Mouse (Mus musculus) mouse trophoblast stem cell (cell line): ENCODE results near the gene Hivep3.

Source experiments
- in situ Hi-C, 2 experiments: fragments of 300-500 bp; cut with MseI, MboI; formaldehyde crosslinking; loops; 2 replicates in 1 of 2; 3 replicates in 1 of 2; pipeline ENCODE4 v1.15.1; 2025

Hivep3 gene

DNA sequence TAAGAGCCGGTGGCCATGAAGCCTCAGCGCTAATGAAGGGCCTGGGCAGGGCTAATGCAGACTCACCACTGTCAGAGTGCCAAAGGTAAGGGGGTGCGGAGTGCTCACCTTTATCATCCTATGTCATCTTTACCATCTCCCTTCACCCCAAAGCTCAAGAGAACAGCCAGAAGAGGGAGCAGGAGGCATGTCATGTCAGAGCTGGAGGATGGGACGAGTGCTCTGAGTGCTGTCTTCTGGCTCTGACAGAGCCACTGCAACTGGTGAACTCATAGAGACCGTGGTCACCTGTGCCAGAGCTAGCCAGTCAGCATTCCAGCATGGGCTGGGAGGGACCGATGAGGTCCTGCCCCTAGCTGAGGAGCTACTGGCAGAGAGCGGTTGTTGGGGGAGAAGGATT is 27.2 kb downstream of the Hivep3 start:
- in situ Hi-C loops = no loop called here

DNA sequence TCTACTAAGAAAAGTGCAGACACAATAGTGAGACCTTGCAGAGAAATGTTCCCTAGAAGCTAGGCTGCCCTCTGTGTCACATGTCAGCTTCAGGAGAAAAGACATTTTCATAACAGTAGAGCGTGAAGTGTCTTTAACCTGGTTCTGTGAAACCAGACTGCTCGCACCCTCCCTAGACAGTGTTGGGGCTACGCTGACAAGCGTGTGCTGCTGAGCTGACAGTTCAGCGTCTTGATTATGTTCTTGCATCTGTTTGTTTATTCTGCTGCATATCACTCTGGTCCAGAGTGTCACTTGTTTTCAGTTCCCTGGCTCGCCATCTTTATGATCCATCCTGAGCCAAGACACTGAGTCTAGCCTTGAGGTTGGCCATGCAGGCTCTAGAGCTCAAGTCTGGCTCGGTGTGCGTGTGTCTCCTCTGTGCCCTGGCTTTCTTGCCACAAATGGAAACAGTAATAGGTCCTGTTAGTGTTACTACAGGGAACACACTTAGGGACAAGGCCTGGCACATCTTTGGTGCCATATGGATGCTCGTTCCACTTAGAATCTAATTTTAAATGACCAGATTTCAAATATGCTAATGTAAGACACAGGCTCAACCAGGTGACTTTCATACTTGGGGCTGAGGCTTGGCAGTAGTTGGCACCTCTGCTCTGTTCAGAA is 28.0 kb downstream of the Hivep3 start:
- in situ Hi-C loops = no loop called here

DNA sequence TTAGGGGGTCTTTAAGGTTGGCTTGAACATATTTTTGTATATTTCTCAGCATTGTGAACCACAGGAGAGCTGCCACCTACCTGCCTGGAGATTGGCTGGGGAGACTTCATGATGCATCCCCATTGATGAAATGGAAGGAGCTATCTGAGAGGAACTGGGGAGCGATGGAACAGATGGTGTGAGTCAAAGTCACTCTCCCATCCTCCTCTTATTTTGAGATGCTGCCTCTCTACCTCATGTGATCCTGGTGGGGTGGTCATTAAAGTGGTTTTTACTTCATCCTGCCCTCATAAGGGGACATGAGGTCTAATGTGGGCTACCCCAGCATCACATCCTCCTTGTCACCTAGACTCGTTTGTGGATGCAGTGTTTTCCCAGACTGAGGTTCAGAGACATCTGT is 28.6 kb downstream of the Hivep3 start:
- in situ Hi-C loops = no loop called here

DNA sequence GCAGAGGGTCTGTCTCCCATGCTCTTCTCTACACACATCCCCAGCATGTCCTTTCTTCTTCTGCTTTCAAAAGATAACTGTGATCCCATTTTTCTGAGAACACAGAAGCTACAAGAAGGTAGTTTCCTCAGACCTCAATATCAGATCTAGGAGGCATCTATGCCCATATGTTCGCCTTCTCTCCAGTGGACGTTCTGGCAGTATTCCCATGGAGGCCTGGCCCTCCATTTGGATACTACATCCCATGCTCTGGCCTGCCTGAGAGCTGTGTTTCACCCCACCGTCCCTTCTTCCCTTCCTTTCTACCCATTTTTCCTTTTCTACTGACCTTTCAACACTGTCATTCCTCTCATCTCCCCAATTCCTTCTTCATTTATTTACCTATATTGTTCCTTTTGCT is 34.5 kb downstream of the Hivep3 start:
- in situ Hi-C loops = no loop called here

DNA sequence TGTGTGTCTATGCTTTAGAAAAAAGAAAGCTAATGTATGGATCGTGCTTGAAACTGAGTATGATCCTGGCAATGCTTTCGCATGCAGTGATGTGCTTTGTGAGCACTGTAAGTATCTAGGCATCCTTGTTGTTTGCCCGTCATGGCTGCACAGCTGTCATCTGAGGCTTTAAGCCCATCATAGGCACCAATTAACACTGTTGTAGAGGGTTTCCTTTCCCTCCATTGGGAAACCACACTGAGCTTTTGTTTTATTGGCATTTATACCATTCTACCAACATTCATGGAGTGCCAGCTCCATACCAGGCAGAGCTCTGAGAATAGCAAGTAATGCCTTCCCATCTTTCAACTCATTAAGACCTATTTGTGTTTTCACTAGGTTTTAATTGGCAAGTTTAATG is 42.3 kb downstream of the Hivep3 start:
- in situ Hi-C loops = no loop called here

DNA sequence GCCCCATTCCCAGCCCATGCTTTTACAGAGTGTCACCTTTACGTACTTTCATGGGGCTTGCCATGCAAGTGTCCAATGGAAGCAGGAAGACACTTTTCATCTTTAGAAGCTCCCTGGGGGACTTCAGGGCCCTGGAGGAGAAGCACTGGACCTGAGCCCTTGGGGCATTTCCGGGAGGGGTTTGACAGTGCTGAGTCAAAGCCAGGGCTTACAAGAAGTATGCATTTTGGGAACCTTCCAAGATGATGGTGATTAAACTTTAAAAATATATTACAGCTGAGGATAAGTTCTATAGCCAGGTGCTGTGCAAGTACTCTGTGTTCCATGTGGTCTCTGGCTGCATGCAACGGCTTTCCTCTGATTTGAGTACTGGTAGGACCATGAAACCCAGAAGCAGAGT is 43.6 kb downstream of the Hivep3 start:
- in situ Hi-C loops = no loop called here

DNA sequence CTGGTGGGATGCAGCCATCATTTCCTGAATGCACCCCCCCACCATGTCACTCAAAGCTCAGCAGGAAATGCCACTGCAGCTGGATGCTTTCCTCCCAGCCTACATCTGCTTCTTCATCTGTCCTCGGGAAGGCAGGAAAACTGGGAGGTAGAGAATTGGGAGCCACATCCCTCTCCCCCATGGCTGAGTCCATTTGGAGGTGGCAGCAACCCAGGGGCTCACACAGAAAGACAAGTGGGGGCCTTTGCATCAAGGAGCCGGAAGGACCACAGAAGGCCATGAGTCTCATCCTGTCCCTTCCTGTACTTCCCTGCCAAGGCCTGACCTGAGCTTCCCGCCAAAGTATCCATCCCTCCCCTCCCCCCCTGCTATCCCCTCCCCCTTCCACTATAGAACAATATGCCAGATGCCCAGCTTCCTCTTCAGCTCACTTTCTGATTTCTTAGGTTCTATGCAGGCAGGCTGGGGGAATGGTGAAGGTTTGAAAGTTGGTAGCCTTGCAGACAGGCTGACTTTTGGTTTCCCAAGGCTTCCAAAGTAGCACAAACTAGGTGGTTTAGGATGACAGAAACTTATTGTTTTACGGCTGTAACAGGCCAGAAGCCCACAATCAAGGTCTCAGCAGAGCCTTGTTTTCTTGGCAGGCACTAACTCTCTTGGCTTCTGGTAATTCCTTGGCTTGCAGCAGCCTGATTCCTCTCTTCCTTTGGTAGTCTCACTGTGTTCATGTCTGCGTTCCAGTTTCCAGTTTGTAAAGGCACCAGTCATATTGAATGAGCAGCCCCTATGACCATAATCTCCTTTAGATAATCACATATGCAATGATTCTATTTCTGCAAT is 46.2 kb downstream of the Hivep3 start:
- in situ Hi-C loops = no loop called here

DNA sequence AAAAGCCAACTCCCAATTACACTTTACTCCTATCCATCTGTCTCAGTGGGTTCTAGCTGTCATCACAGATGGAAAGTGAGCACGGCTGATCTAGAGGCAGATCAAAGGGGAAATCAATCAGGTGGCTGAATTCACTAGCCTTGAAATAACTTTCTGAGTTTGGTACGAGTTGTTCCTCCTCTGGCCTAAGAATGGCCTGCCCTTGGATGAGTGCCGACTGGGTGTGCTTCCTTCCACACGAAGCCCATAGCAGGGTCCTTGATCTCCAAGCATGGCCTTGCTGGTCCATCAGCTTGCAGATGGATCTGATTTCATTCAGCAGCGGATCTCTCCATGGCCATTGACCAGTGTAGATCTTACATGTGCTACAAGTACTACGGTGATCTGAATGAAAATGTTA is 47.3 kb downstream of the Hivep3 start:
- in situ Hi-C loops = no loop called here

DNA sequence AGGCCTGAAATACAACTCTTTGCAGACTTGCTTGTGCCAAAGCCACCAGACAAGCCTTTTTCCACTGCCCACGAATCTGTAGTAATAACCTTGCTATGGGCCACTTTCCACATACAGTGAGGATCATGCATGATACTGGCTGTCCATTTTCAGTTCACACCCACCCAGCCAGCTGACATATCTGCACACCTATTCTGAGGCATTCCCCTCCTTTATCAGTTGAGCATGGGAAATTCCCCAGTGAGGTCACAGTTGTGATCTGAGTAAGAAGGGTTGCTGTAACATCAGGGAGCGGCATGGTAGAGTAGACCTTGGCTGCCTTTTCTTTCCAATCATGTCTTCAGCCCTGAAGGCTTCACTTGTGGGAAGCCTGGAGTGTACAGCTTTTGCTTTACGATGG is 51.4 kb downstream of the Hivep3 start:
- in situ Hi-C loops = no loop called here

DNA sequence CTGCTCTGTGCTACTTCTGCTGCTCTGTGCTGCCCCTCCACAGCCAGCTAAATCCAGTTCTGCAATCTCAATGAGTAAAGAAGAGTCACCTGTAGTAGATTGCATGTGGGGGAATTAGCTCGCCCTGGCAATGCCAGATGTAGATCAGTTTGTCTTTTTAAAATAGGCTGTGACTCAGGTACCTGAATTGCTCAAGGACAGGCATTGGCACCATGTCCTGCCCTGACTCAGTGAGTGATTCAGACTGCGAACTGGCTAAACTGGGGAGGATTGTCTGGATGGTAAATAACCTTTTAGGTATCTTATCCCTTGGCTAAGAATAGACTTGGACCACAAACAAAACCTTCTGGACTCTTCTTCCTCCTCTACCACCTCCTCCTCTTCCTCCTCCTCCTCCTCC is 52.7 kb downstream of the Hivep3 start:
- in situ Hi-C loops = no loop called here

DNA sequence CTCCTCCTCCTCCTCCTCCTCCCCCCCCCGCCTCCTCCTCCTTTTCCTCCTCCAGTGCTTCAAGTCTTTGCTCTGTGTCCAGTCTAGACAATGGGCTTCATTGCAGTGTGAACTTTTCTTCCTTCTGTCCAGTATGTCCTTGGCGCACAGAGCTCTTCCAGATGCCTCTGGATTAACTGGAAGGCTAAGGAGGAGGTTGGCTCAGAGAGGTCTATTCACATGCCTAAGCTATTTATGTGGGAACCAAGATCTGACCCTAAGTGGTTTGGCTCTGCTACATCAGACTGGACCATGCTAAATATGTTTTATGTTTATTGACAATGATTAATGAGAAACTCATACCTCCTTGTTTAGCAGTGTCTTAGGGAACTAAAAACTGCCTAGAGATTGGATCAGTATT is 53.1 kb downstream of the Hivep3 start:
- in situ Hi-C loops = no loop called here

DNA sequence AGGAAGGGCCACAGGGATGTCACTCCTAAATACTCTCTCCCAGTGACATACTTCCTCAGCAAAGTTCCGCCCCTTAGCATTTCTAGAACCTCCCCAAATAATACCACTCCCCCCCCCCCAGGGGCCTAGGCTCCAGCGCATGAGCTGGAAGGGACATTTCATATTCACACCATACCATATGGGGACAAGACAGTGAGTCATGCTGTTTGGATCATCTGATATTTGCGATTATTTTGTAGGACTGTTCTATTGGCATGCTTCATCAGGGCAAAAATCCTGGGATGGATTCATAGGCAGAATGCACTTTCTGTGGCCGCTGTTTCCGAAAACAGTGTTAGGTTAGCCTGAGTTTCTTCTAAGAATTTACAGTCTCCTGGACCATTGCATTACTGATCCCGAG is 55.2 kb downstream of the Hivep3 start:
- in situ Hi-C loops = no loop called here

DNA sequence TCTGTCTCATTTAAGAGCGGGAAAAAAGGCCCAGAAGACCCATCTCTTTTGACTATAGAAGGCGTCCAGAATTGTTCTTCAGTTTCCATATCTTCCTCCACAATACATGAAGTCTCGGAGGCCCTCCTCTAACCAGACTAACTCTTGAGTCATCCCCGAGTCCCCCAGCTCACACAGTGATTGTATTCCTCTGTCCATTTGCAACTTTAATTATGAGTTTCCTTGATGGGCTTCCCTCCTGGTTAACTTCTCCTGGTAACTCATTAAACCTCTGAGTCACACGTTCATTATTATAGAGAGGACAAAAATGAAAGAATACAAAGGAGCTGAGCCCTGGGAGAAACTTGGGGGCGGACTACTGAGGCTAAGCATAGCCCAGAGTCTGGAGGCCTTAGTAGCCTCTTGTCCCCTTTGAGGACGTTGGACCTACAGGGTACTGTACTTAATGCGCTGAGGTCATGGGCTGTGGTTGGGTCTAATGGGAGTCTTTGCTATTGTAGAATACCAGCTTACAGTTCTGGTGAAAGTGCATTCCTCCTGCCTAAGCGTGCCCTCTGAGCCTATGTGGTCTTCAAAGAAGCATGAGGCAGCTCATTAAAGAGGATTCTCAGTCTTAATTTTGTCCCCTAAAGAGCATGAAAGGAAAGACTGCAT is 56.0 kb downstream of the Hivep3 start:
- in situ Hi-C loops = no loop called here

DNA sequence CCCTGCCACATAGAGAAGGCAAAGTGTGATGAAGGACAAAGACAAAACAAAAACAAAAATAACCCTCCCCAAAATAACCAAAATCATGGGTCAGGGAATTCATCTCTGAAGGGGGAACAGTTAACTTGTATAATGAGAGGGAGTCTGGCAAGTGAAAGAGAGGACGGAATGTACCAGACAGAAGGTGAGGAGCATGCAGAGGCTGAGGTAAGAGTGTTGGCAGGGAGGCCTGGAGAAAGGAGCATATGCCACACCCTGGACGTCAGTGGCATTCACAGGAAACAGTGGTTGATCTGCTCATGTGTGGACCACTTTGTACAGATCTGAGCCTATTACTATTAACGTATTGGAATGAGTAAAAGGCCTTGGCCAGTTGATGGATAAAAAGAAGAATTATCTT is 65.3 kb downstream of the Hivep3 start:
- in situ Hi-C loops = no loop called here

DNA sequence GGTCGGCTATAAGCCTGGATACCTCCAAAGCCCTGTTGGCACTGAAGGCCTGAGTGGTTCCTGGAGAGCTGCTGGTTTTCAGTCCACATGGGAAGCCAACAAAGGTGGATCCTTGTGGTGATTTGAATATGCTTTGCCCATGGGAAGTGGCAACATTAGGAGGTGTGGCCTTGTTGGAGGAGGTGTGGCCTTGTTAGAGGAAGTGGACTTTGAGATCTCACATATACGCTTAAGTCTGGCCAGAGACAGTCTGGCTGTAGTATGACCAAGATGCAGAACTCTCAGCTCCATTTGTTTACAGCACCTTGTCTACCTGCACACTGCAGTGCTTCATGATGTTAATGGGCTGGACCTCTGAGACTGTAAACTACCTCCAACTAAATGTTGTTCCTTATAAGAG is 73.0 kb downstream of the Hivep3 start:
- in situ Hi-C loops = no loop called here

DNA sequence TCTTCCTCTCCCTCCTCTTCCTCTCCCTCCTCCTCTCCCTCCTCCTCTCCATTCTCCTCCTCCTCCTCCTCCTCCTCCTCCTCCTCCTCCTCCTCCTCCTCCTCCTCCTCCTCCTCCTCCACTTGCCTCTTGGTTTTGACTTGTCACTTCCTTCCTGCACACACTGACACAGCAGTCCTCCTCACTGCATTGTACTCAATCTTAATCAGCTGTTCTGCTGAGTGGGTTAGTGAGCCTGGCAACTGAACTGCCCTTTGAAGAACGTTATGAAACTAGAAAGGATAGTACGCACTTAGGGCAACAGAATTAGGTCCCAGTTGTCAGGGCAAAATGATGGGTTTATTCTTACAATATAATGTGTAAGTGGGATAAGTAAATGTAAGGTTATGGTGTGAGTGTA is 73.8 kb downstream of the Hivep3 start:
- in situ Hi-C loops = no loop called here

DNA sequence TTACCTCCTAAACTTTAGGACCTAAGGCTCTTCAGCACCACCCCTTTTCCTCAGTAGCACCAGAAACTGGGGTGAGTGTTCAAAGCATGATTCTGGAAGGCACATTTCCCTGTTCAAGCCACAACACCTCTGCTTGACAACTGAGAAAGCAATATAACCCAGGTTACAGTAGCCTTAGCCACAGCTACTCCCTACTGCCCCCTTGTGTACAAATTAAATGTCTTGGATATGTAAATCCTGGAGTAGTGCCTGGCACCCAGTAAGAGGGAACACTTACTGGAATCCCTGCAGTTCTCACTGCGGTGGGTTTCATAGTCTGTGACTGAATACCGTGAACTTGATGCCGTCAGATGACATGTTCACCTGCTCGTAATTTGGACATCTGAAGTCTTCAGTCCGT is 75.7 kb downstream of the Hivep3 start:
- in situ Hi-C loops = no loop called here

DNA sequence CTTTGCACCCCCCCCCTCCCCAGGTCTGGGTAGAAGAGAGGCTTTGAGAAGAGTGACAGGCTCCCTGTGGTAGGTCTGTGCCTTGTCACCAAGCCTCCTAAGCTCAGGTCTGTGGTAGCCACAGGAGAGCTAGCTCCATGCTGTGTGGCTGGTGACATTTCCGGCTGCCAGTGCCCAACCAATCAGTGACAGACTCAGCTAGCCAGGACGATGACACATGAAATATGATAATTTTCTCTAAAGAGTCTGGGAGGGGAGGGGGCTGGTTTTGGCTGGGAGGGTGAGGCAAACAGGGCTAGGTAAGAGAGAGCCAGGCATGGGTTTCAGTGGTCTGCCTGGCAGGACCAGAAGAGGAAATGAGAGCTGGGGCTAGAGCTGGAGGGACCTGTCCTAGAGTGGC is 79.2 kb downstream of the Hivep3 start:
- in situ Hi-C loops = no loop called here

DNA sequence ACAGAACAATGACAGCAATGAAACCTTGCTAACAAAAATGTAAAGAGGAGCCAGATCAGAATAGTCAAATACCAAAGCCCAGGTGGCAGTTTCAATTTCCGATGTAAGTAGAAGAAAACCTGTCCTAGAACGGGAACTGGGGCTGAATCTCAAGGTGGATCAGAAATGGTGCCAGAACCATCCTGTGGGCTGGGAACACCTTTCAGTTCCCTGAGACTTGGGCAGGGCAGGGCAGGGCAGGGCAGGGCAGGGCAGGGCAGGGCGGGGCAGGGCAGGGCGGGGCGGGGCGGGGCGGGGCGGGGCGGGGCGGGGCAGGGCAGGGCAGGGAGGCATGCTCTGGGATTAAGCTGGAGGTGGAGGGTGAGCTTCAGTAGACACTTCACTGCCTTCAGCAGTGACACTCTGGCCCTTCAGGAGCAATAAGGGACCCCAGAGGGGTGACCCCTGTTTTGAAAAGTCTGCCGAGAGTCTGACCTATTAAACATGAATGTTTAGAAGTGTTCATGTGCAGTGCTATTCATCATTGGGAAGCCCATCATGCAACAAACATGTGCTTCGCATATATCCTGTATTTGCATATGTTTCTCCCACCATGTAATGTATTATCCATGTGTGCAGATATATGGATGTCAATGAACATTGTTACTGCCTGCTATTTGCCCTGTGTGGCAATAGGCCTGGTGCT is 80.1 kb downstream of the Hivep3 start:
- in situ Hi-C loops = no loop called here

DNA sequence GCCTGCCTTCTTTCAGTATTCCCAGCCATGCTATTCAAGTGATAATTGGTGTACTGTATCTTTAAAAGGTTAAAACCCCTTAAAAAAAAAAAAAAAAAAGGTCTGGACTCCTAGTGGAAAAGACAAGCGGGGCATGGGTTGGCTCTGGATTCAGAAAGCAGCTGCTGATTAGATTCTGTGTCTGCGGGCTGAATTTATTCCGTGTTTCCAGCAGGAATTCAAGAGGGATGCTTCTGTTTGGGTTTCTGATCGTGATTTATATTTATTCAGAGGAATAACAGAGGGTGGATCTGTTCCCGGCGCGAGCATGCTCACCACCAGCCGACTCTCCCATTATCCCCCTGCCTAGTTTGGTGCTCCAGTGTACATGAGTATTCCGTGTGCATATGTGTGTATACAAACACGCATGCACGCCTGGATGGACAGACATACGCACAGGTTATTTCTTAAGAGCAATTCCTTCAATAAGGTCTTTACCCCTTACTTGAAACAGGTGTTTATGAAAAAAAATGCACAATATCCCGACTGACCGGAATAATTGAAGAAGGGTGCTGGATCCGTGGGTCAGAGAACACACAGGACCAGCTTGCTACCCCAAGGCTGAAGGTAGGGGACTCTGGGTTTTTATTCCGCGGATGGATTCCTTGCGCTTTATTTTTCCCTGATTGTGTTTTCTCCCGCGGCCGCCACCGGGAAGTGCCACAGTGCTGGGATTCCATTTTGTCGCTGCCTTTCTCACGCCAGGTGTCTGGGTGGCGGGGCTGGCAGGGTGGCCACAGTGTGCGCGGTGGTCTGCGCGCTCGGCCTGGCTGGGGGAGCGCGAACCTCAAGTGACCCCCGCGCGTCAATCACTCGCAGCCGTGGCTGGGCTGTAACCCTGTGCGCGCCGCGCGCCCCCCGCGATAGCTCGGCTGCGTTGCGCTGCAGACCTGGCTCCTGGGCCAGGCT is 80.9 kb downstream of the Hivep3 start:
- in situ Hi-C loops = no loop called here

DNA sequence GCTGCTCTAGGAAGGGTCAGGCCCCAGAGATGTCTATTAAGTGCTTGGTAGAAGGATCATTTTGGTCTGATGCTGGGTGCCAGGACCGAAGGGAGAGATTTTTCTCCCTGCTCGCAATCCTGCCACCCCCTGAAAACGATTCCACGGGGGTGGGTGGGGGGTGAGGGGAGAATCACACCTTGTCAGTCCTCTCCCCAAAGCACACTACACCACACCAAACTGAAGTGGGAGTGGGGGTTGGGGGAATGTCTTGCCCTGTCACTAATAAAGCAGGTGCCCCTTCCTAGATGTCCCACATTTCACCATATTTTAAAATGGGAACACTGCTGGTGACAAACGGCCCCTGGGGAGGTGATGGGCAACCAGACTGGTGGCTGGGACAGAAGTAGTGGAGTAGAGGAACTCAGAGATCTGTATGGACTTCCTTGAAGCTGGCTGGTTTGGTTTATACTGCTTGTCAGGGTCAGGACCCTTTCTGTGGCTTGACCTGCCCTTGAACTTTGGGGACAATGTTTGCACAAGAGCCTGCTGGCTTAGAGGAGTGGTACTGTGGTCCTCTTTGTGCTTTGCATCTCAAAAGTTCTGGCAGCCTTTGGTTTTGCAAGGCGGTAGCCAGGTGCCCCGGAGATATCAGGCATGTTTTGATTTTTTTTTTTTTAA is 81.7 kb downstream of the Hivep3 start:
- in situ Hi-C loops = no loop called here
